9 mouse cellular contexts compared by ENCODE assay signal in genomic region chr5:90891464-90891813, GRCm38 (mm10). TPM values are rescaled to one million over a fixed set of nuclear protein-coding genes. Genes with fewer than 3 reads are reported as not detected.
DNase-seq lines count a peak whose midpoint lies in the region; ATAC-seq and TF ChIP-seq lines count a peak whose summit lies in the region.
"Had no signal": no experiment of that assay in that cellular context is flagged by ENCODE, and none has a peak within 500 bp of the region (broad histone marks: within the 10 kb centered on the region; RNA-seq: fewer than 3 reads in every experiment).

No protein-coding gene starts in this region.

- no peak for TF ChIP-seq CTCF in cortical plate, adult 2 months (IDR thresholded peaks at IDR 0.05; ENCODE audit: extremely low read depth, insufficient read depth, low read length)

- H3K4me2 ChIP-seq in heart, embryonic 16.5 days (ENCODE audit: low read depth, low read length) = peak overlapping the region; percentile 97
- H3K4me2 ChIP-seq in hindbrain, embryonic 13.5 days = peak overlapping the region; percentile 90
- peak overlapping the region; percentile 90 for H3K4me2 ChIP-seq in midbrain, embryonic 13.5 days (replicated peaks)

- no peaks in the 10 kb centered on the region for H3K36me3 ChIP-seq in heart, embryonic 16.5 days (ENCODE audit: control insufficient read depth, insufficient read depth)
- no peaks in the 10 kb centered on the region for H3K36me3 ChIP-seq in hindbrain, embryonic 13.5 days
- H3K36me3 ChIP-seq in midbrain, embryonic 13.5 days = no peaks in the 10 kb centered on the region

- DNase-seq in heart, adult 8-10 months (ENCODE audit: low spot score) = no peak
- no peak for DNase-seq in ovary, postnatal 14 days (ENCODE audit: low spot score)
- DNase-seq in adrenal gland, adult (ENCODE audit: inconsistent age in 2 of 2, low spot score in 1 of 2) = no peak
- DNase-seq in urinary bladder, postnatal 14 days (ENCODE audit: low spot score) = no peak

- TF ChIP-seq POLR2A in cortical plate, adult 2 months (IDR thresholded peaks at IDR 0.05; ENCODE audit: extremely low read depth, insufficient read depth, low read length) = no peak

- H3K9me3 ChIP-seq in heart, embryonic 16.5 days (replicated peaks; ENCODE audit: control insufficient read depth, low read length) = no peaks in the 10 kb centered on the region
- no peaks in the 10 kb centered on the region for H3K9me3 ChIP-seq in hindbrain, embryonic 13.5 days
- no peaks in the 10 kb centered on the region for H3K9me3 ChIP-seq in midbrain, embryonic 13.5 days

- H3K9ac ChIP-seq in heart, embryonic 16.5 days (ENCODE audit: low read length) = peak overlapping the region; percentile 80
- peak overlapping the region; percentile 72 for H3K9ac ChIP-seq in hindbrain, embryonic 13.5 days
- peak overlapping the region; percentile 59 for H3K9ac ChIP-seq in midbrain, embryonic 13.5 days (replicated peaks)

- peaks cover 8% of the 10 kb centered on the region; the same call in 1 of the 2 replicates for H3K4me1 ChIP-seq in heart, embryonic 16.5 days (ENCODE audit: control insufficient read depth, insufficient read depth, low read length)
- H3K4me1 ChIP-seq in cortical plate, adult 2 months (ENCODE audit: control insufficient read depth, insufficient read depth, low read length) = no peaks in the 10 kb centered on the region
- H3K4me1 ChIP-seq in hindbrain, embryonic 13.5 days (replicated peaks) = peaks cover 5% of the 10 kb centered on the region; the same call in 1 of the 2 replicates
- peaks cover 11% of the 10 kb centered on the region; the same call in 1 of the 2 replicates for H3K4me1 ChIP-seq in midbrain, embryonic 13.5 days (replicated peaks)

- peak overlapping the region; percentile 65 for H3K4me3 ChIP-seq in heart, embryonic 16.5 days (ENCODE audit: low read length)
- peak overlapping the region; percentile 33; the same call in 1 of the 2 replicates for H3K4me3 ChIP-seq in cortical plate, adult 2 months (ENCODE audit: insufficient read depth, low read length)
- H3K4me3 ChIP-seq in hindbrain, embryonic 13.5 days = peak overlapping the region; percentile 51
- peak overlapping the region; percentile 50 for H3K4me3 ChIP-seq in midbrain, embryonic 13.5 days (replicated peaks)

- no peak; the same call in 1 of the 2 replicates for ATAC-seq in heart, embryonic 16.5 days (replicated peaks; ENCODE audit: extremely low read depth, insufficient read depth, low FRiP score)
- no peak for ATAC-seq in hindbrain, embryonic 13.5 days (ENCODE audit: low FRiP score)
- no peak; the same call in 1 of the 2 replicates for ATAC-seq in midbrain, embryonic 13.5 days

- H3K27me3 ChIP-seq in heart, embryonic 16.5 days (ENCODE audit: control insufficient read depth, insufficient read depth, low read length) = no peaks in the 10 kb centered on the region; the same call in 1 of the 2 replicates
- peaks cover 14% of the 10 kb centered on the region; the same call in 1 of the 2 replicates for H3K27me3 ChIP-seq in hindbrain, embryonic 13.5 days
- no peaks in the 10 kb centered on the region for H3K27me3 ChIP-seq in midbrain, embryonic 13.5 days

- H3K27ac ChIP-seq in heart, embryonic 16.5 days (ENCODE audit: low read length) = no peak overlapping the region
- H3K27ac ChIP-seq in cortical plate, adult 2 months (ENCODE audit: insufficient read depth, low read length) = no peak overlapping the region
- no peak overlapping the region for H3K27ac ChIP-seq in hindbrain, embryonic 13.5 days
- no peak overlapping the region for H3K27ac ChIP-seq in midbrain, embryonic 13.5 days

- WGBS in heart, embryonic 16.5 days = 26% methylated on average over 10 of the region's 10 CpGs
- 35% methylated on average over 10 of the region's 10 CpGs for WGBS in hindbrain, embryonic 13.5 days
- WGBS in midbrain, embryonic 13.5 days = 26% methylated on average over 10 of the region's 10 CpGs

RNA-seq across cellular contexts. Expression of gene Cxcl1, which starts 0.4 kb away (rescaled TPM):
- 0.85 and 0.92 TPM in 2 replicates for polyA plus RNA-seq in heart, embryonic 16.5 days (2015; fragmentation: Nextera tagmentation; extraction: Ambion mirVana)
- total RNA-seq in heart, adult 8-10 months (2022) = 1 to 10 TPM in 2 of 4 experiments, under 1 TPM in 2; 0.38 to 1.3 (median 0.92) TPM
- polyA plus RNA-seq in cortical plate, adult 2 months (2012; rRNA removed) = 0.06 and 0.08 TPM in 2 replicates
- polyA plus RNA-seq in hindbrain, embryonic 13.5 days (2015; fragmentation: Nextera tagmentation; extraction: Ambion mirVana) = 0.21 TPM in 1 of 2 replicates, not detected in the other
- polyA plus RNA-seq in midbrain, embryonic 13.5 days (2015; fragmentation: Nextera tagmentation; extraction: Ambion mirVana) = 0.22 TPM in 1 of 2 replicates, not detected in the other
- total RNA-seq: MEL had no signal

RNA-seq across cellular contexts. Expression of gene Cxcl2, which starts 12.2 kb away (rescaled TPM):
- not detected in 2 replicates for polyA plus RNA-seq in heart, embryonic 16.5 days (2015; fragmentation: Nextera tagmentation; extraction: Ambion mirVana)
- total RNA-seq in heart, adult 8-10 months (2022) = 1 to 10 TPM in 1 of 4 experiments, not detected in 3; 2.3 TPM
- polyA plus RNA-seq in cortical plate, adult 2 months (2012; rRNA removed) = not detected in 2 replicates
- polyA plus RNA-seq in hindbrain, embryonic 13.5 days (2015; fragmentation: Nextera tagmentation; extraction: Ambion mirVana) = not detected in 2 replicates
- not detected in 2 replicates for polyA plus RNA-seq in midbrain, embryonic 13.5 days (2015; fragmentation: Nextera tagmentation; extraction: Ambion mirVana)
- total RNA-seq: MEL had no signal

RNA-seq across cellular contexts. Expression of gene Mthfd2l, which starts 39.5 kb away (rescaled TPM):
- polyA plus RNA-seq in heart, embryonic 16.5 days (2015; fragmentation: Nextera tagmentation; extraction: Ambion mirVana) = 24.2 and 25.2 TPM in 2 replicates
- total RNA-seq in heart, adult 8-10 months (2022) = 1 to 10 TPM; 6.8 to 8.8 (median 7.9) TPM
- polyA plus RNA-seq in cortical plate, adult 2 months (2012; rRNA removed) = 16.7 and 18.2 TPM in 2 replicates
- polyA plus RNA-seq in hindbrain, embryonic 13.5 days (2015; fragmentation: Nextera tagmentation; extraction: Ambion mirVana) = 77.7 and 87.5 TPM in 2 replicates
- 98.9 and 99.1 TPM in 2 replicates for polyA plus RNA-seq in midbrain, embryonic 13.5 days (2015; fragmentation: Nextera tagmentation; extraction: Ambion mirVana)
- total RNA-seq: MEL had no signal
